Mouse (Mus musculus) mesoderm, embryonic 11.5 days (tissue): ENCODE results near the gene Lmf2.

Experiments used
- DNase-seq: peaks from one replicate; pipeline ENCODE4 v3.0.0-alpha.2; 2012; ENCODE audit warnings: low read depth, low spot score

Lmf2 gene

DNA sequence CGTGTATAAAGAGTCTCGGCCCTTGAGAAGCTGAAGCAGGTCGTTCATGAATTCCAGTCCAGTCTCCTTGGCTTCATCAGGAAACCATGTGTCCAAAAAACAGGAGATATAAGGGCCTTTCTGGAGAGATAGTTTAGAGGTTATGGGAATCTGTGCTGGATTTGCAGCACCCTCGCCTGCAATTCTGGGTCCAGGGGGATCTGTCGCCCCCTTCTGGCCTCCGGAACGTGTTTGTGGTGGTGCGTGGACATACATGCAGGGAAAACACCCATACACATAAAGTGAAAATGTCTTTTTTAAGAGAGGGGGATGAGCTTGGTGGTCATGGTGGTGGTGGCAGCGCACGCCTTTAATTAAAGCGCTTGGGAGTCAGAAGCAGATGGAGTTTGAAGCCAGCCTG, 39.3 kb downstream of the Lmf2 start:
- peak; percentile 31 for DNase-seq

DNA sequence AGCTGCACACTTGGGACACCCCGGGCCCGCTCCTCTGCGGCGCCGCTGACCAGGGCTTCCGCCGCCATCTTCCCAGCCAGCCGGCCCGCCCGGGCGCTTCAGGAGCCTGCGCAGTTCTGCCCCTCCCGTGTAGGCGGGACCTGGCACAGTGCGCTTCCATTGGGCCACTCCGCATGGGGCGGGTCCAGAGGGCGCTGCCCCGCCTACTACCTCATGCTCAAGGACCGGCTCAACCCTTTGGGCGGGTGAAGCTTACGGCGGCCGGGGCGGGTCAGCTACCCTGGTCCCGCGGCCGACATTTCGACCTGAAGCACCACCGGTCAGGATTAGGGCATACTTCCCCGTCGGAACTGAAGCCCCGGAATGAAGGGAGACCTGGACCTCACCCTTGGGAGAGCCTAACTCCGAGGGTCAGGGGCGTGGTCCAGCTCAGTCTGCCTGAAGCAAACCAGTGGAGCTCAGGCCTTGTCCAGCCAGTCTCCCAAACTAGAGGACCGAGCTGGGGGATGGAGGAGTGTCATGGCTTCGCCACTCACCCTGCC, 40.2 kb downstream of the Lmf2 start, which contains the start of gene Sbf1:
Sbf1 (minus strand) TSS at position 122 of the 542 bp plus-strand sequence.
- DNase-seq: peak; percentile 97

DNA sequence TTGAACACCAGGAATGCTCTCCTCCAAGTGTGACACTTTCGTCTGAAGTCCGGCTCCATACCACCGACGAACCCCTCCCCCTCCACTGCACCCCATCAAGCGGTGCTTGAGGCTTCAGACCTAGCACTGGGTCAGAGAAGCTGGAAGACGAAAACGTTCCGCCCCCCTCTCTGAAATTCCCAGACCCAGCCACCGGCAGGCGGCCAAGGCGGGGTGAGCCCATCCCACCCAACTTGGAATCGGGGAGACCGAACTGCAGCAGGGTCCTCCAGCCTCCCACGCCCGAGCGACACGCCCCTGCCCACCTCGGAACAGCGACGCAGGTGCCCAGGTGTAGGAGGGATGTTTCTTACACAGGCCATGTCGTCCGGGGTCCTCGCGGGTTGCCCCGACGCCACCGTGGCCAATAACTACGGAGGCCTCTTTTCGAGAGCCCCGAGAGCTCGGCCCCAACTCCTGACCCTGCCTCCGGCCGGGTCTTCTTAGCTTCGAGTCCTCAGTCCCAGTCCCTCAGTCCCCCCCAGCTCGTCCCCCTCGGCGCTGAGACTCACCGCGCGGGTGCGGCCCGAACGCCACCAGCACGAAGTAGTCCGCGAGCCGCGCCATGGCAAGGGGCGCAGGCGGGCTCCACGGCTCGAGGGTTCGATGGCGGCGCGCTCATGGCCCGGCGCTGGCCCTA, 40.8 kb downstream of the Lmf2 start:
- DNase-seq: peak; percentile 26

DNA sequence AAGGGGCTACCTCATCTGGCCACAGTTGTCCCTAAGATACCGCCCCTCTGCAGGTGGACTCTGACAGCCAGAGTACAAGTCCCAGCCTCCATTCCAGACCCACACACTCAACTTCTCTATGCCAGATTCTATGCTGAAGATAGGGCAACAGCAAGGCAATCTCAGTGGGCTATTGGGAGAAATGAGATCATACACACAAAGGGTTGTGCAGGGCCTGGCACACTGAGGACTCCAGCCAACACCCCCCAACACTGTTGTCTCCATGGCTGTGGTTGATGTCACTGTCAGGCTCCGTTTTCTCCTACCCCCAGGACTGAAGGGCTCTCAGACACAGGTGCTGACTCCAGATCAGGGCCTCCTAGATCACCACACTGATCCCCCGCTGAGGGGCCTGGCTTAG, 41.4 kb downstream of the Lmf2 start:
- no peak for DNase-seq

DNA sequence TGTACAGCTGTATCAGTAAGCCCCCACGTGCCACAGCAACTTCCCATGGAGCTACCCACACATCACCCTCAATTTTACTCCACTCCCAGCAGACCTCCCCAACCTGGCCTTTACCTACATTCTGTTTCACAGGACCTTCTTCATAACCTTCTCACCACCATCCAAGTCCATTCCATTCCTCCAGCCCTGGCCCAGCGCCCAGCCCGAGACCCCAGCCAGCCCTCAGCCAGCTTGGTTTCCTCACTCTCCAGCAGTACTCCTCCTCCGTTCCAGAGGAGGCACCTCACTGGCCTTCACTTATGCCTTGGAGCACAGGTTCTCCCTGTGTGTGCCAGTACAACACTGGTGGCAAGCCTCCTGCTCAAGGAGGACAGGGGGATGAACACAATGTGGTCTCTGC, 42.1 kb downstream of the Lmf2 start:
- DNase-seq: no peak

DNA sequence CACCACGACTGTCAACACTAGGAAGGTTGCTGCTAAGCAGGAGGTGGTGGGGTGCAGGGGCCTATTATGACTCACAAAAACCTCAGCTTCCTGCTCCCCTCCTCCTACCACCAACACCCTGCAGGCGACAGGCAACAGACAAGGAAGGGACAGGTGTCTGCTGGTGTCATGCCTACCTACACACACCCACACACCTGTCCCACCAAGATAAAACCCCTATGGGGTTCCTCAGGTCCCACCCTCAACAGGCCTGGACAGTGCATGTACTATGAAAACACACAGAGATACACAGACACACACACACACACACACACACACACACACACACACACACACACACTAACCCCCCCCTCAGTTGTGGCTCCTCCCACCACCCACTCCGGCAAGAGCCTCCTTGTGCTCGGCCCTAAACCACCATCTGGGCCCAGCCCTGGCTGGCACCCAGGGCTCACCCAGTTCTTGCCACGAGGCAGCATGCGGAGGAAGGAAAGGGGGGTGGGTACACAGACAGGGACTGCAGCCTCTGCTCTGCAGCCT, 45.4 kb downstream of the Lmf2 start:
- DNase-seq: no peak

DNA sequence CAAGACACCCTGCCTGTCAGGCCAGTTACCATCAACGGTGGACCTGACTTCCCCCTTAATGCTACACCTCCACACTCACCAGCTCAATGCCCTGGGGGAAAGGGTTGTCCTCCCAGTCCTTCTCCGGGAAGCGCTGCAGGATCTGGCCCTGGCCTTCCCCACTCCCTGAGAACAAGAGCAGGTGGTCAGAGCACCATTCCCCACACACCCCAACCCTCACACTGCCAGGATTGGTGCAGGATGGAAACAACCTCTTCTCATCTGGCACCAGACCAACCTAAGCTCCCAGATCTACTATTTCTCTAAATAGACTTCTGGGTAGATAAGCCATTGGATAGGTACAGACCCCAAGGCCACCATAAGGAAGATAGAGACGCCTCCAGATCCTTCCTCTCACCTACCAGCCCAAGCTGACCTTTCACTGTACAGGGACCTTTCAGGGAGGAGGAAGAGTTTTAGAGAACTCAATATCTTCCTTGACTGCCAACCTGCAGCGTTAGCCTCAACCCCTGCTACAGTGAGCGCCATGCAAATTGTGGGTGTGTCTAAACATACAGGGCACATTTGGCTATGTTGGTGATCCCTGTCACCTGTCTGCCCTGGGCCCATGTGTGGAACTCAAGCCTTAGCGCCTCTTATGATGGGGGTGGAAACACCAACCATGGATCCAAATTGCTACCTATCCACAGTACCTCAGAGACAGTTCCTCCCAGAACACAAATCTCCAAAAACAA, 46.9 kb downstream of the Lmf2 start:
- no peak for DNase-seq

DNA sequence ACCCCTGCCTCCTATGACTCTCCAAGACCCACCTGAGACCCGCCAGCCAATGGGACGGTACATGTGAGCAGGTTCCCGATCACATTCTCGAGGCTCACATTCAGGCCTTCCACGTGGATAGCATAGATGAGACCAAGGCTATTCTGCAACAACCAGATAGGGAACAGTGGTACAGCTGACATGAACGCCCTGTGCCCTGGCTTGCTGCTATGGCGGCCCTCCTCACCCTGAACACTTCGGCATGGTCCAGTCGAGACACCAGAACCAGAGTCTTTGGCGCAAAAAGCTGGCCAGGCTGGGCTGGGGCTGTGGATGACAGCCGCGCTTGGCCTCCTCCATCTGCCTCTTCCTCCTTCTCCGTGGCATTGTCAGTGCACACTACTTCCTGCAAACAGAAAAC, 48.0 kb downstream of the Lmf2 start:
- DNase-seq: no peak

DNA sequence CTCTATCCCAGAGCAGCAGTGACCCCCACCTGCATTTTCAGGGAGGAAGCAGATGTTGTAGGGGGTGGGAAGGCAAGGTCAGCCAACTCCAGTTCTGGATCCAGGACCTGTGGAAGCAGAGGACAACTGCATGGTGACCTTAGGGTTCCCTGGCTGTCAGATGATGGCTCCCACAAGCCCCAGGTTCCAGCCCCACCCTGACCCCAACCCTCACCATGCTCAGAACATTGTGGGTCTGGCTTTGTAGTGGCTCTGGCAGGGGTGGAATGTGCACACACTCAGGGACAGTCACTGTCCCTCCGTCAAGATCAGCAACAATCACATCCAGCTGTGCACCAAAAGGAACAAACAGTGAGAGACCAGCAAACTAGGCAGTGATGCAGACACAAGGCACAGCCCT, 49.5 kb downstream of the Lmf2 start:
- DNase-seq: no peak
